Mouse (Mus musculus) c-Kit-positive CD71-negative TER-119-negative erythroid progenitor cells, embryonic 14.5 days (primary cell): ENCODE measurements around the gene Slco2a1.

Experiments
- DNase-seq: peaks from one replicate; pipeline ENCODE4 v3.0.0-alpha.2; 2013; ENCODE audit warnings: low read depth

Gene Slco2a1

GRCm38 (mm10) chr9:103036971-103037391, 48.5 kb downstream of the Slco2a1 start:
- DNase-seq, result no peak

DNA sequence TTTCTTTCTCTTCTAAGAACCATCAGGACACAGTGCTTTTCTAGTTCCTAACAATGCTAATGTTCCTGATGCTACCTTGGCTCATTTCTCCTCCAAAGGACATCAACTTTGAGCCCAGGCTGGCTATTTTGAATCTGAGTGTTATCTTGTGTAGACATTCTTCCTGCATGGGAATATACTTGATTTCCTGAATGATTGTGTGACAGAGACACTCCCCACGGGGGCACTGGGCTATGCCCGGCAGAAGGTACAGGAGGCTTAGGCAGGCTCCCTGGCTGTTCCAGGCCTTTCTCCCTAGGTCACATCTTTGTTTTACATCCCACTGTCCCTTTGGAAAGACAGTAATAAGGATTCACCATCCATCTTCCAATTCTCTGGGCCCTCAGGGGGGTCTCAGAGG, 49.8 kb downstream of the Slco2a1 start:
- no peak for DNase-seq

DNA sequence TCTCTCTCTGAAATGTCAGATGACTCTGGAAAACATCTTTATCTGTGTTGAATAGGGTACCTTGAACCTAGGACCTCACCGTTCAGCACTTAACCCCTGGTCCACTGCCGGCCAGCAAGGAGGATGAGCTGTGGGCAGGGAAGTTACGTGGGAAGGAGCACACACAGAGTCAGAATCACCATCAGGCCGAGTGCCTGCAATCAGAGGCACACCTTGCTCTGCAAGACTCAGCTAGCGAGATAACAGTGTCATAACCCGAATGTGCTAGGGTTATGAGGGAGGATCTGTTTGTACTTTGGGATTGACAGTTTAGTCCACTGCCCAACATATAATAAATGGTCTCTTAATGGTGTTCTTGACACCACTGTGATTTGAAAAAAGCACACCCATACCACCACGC, 50.2 kb downstream of the Slco2a1 start:
- DNase-seq, result no peak

DNA sequence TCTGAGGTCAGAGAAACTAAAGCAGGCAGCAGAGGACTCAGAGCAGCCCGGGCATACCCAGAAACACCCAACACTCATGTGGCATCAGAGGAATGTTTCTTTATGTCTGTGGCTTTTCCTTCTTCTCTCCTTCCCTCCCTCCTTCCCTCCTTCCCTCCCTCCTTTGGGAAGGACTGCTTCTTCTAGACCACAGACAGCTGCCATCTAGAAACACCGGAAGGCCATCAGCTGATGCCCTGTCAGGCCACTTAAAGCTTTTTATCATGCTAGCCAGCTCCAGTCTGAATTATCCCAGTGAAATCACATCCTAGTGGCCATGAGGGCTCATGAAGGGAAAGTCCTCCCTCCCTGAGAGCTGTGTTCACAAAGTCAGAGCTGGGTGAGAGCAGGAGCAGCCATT, 52.1 kb downstream of the Slco2a1 start:
- DNase-seq, result no peak

DNA sequence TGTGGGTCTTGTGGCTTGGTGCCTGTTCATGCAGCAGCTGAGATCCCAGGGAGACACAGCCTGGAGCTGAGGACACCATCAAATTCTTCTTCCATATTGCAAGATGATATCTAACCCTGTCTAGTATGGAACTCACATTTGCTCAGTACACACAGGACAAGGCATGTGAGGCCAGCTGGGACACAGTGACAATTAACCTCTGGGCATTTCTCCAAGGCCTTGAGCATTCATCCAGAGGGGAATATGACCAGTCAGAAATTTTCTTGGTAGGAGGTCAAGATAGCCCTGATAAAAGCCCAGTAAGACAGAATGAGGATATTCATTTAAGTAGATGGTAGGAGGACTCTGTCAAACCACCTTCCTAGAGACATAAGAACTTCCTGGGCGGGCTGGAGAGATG, 56.9 kb downstream of the Slco2a1 start:
- DNase-seq, result no peak

- no peak for DNase-seq
Measured at GRCm38 (mm10) chr9:103049049-103049511, 60.6 kb downstream of the Slco2a1 start.

- no peak for DNase-seq
Measured at GRCm38 (mm10) chr9:103053829-103054228, 65.3 kb downstream of the Slco2a1 start.

DNA sequence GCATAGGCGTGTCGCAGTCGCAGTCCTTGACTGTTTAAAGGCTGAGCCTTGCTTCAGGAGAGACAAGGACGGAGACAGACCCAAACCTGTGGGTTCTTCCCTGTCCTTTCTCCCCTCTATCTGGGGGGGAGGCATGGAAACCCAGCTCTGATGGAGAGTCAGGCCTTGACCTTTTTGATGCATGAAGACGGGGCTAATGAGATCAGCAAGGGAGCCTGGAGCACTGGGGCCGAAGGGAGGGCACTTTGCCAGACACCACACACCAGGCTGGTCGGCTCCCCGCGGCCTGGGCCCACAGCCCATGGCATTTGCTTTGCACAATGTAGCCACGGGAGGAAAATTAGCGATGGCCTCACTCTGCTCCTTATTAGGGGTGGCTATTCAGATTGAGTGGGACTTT, 66.5 kb downstream of the Slco2a1 start:
- no peak for DNase-seq

GRCm38 (mm10) chr9:103056164-103056563, 67.7 kb downstream of the Slco2a1 start:
- no peak for DNase-seq

DNA sequence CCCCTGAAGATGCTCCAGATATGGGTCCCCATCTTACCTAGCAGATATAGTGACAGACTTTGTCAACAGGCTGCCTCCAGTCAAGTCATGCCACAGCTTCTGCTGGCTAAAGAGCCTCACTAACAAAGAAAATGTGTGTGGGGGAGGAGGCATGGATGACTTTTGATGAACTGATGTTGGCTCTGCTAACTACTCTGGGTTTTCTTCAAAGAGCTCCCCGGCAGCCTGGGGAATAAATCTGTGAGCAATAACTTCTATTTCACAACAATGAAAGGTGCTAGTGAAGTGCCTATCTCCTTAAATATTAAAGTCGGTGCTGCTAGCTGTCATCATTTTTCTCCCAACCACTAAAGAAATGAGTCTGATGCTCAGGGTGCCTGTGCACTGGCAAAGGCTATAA, 72.0 kb downstream of the Slco2a1 start:
- DNase-seq, result no peak

DNA sequence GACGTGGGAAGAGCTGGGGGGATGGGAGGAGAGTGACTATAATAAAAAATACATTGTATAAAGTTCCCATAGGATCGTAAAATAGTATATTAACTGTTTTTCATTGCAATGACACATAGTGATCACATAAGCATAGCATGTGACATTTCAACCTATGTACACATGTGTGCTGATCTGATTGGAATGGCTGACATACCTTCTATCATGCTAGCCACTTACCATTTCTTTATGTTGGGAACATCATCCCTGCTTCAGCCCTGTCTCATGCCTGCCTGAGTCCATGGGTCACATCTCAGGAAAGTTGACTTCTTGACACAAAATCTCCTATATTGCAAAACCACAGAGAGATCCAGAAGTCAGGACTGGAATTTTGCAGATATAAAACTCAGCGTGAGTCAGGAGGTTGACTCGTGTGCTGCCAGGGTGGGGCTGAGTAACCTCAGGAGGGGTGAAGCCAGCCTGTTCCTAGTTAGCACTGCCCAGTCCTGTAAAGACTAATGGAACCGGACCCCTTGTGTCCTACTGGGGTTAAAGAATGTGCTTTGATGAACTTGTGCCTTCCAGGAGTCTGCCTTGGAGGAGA, 73.0 kb downstream of the Slco2a1 start:
- no peak for DNase-seq

- DNase-seq, result no peak
Measured at GRCm38 (mm10) chr9:103063591-103063990, 75.1 kb downstream of the Slco2a1 start.

GRCm38 (mm10) chr9:103066845-103067244, 78.3 kb downstream of the Slco2a1 start:
- DNase-seq, result no peak

DNA sequence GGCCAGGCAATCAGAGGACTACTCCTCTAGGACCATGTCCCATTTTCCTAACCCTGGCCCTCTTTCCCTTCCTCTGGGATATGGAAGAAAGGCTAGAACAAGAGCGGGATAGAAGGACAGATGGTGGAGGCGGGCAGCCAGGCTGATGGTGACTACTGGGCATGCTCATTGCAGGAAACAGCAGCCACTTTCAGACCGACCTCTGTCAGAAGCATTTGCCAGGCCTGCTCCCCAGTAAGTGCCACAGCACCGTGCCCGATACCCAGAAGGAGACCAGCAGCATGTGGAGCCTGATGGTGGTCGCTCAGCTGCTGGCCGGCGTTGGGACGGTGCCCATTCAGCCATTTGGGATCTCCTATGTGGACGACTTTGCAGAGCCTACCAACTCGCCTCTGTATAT, 79.1 kb downstream of the Slco2a1 start:
- DNase-seq, result no peak

GRCm38 (mm10) chr9:103068769-103069168, 80.3 kb downstream of the Slco2a1 start:
- no peak for DNase-seq

- DNase-seq, result no peak
Measured at GRCm38 (mm10) chr9:103071541-103072203, 83.2 kb downstream of the Slco2a1 start.

DNA sequence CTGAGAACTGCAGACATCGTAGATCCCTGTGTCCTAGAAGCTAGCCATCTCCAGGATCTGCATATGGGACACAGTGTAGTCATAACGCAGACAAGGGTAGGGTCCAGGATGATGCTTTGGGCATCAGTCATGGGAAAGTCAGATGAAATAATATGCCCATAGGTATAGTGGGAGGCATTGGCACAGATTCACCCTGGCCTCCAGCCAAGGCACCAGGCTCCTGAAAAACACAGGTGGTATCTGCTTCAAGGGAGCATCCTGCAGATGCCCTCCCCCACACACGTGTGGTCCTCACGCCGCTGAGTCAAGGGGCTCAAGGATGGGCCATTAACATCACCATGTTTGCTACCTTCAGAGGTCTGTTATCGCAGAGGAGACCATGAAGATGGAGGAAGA, 83.7 kb downstream of the Slco2a1 start:
- DNase-seq, result no peak

GRCm38 (mm10) chr9:103072926-103073515, 84.5 kb downstream of the Slco2a1 start:
- no peak for DNase-seq

- no peak for DNase-seq
Measured at GRCm38 (mm10) chr9:103076836-103077531, 88.5 kb downstream of the Slco2a1 start.

GRCm38 (mm10) chr9:103078194-103078691, 89.7 kb downstream of the Slco2a1 start:
- DNase-seq, result no peak

DNA sequence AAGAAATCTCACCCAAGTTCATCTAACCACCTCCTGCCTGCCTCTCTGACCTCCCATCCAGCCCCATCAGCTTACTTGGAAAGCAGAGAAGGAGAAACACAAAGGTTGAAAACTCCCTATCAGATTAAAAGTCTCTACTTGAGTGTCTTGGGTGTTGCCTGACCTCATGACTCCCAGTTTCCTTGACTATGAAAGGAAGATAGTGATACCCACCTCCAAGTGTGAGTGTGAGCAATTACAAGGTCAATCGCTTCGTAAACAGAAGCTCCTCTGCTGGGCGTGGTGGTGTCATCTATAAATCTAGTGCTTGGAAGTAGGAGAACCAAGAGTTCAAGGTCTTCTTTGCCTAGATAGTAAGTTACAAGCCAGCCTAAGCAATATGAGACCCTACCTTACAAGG, 91.7 kb downstream of the Slco2a1 start:
- no peak for DNase-seq

DNA sequence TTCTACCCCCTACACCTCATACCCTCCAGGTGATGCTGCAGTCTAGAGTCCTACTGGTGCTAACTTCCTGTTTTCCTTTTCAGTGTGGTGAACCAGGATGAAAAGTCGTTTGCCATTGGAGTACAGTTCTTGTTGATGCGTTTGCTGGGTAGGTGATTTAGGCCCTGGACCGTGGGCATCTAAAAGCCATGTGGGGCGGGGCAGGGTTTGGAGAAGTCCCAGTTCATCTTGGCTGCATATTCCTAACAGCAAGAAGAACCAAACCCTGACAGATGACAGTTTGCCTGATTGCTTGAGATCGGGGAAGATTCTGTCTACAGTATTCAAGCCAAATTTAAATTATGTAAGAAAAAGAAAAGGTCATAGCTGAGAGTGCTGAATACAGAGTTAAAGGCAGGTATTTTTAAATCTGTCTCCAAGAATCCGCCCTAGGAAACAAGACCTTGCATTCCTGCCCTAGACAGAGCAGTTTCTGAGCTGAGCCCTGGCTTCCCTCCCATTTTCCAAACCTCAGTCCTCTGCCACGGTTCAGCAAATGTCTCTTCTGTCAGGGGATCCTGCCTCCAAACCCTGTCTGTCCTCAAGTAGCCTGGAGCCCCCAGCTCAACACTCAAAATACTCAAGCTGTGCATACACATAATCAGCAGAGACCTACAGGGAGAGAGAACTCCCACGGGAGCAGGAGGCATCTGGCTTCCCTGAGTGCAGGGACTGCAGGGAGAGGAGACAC, 93.9 kb downstream of the Slco2a1 start:
- no peak for DNase-seq
